Mouse (Mus musculus) CD8-positive naive resting alpha-beta T cell, adult 2 months (primary cell): ENCODE measurements around the gene Vmn1r95.
"Not testable (repeated sequence)": the region's sequence is repeated elsewhere in the genome, so short reads cannot be mapped to it uniquely, and the experiment has no call there.

Source experiments
- DNase-seq, 2 experiments: peaks; one replicate each; pipeline ENCODE4 v3.0.0; 2022; ENCODE audit warnings: low read depth in 2 of 2, low spot score in 2 of 2

The Vmn1r95 gene

GRCm38 (mm10) chr7:20193410-20193809 lies at the start of gene Vmn1r95:
Gene Vmn1r95, plus strand, starts transcription at chr7:20193710.
- DNase-seq, result not testable (repeated sequence)

- not testable (repeated sequence) for DNase-seq
Measured at GRCm38 (mm10) chr7:20168277-20168676, 25.2 kb upstream of the Vmn1r95 start, which contains the start of gene Vmn1r94. Gene Vmn1r94, minus strand, starts transcription at chr7:20168377.

- not testable (repeated sequence) for DNase-seq
Measured at GRCm38 (mm10) chr7:20205507-20205906, 12.0 kb downstream of the Vmn1r95 start, which contains the start of gene Gm6164. Gene Gm6164, minus strand, starts transcription at chr7:20205607.

- not testable (repeated sequence) for DNase-seq
Measured at GRCm38 (mm10) chr7:20233728-20234127, 40.2 kb downstream of the Vmn1r95 start, which contains the start of gene Gm4498. Gene Gm4498, minus strand, starts transcription at chr7:20233828.
